Mouse (Mus musculus): Measurements from ENCODE around the gene Spg7. TPM values are rescaled to one million over a fixed set of nuclear protein-coding genes. Genes with fewer than 3 reads are reported as not detected.

Gene Spg7
- polyA plus RNA-seq, 1 experiment: 361 TPM

GRCm38 (mm10) chr8:123145279-123145678 is 82.5 kb downstream of the Spg7 start:
- Histone ChIP-seq H3K4me3 (ENCODE audit: insufficient read depth, low read depth, low read length) (no peak overlapping the region), H3K27ac (ENCODE audit: insufficient read depth, low read depth, low read length) (no peak overlapping the region), H3K4me1 (ENCODE audit: control insufficient read depth, insufficient read depth, low read length) (peaks cover 12% of the 10 kb centered on the region)
- WGBS: 75% methylated on average over 6 of the region's 6 CpGs
- TF ChIP-seq CTCF (IDR thresholded peaks at IDR 0.05; ENCODE audit: insufficient read depth, low read depth, low read length): no peak
- TF ChIP-seq POLR2A (IDR thresholded peaks at IDR 0.05; ENCODE audit: insufficient read depth, low read depth, low read length): no peak

GRCm38 (mm10) chr8:123146390-123146789 is 83.6 kb downstream of the Spg7 start:
- TF ChIP-seq POLR2A (IDR thresholded peaks at IDR 0.05; ENCODE audit: insufficient read depth, low read depth, low read length) (no peak), CTCF (IDR thresholded peaks at IDR 0.05; ENCODE audit: insufficient read depth, low read depth, low read length) (no peak)
- 32% methylated on average over 7 of the region's 7 CpGs for WGBS
- Histone ChIP-seq H3K4me1 (ENCODE audit: control insufficient read depth, insufficient read depth, low read length) (peaks cover 12% of the 10 kb centered on the region), H3K27ac (ENCODE audit: insufficient read depth, low read depth, low read length) (peak overlapping the region; percentile 84), H3K4me3 (ENCODE audit: insufficient read depth, low read depth, low read length) (no peak overlapping the region)

Other genes starting within 250 kb of the Spg7 start
- gene Cdh15, start 215.0 kb upstream of the Spg7 start, polyA plus RNA-seq (2012; ENCODE audit: insufficient read depth, insufficient read length, low replicate concordance, missing spikeins): not detected in 2 replicates
- 219 and 228 TPM in 2 replicates for gene Ankrd11, start 20.7 kb upstream of the Spg7 start, polyA plus RNA-seq (2012; ENCODE audit: insufficient read depth, insufficient read length, low replicate concordance, missing spikeins)
- 1,464 TPM in 1 of 2 replicates, not detected in the other for gene Rpl13, start 39.4 kb downstream of the Spg7 start, polyA plus RNA-seq (2012; ENCODE audit: insufficient read depth, insufficient read length, low replicate concordance, missing spikeins)
- not detected in 2 replicates for gene Cpne7, start 54.4 kb downstream of the Spg7 start, polyA plus RNA-seq (2012; ENCODE audit: insufficient read depth, insufficient read length, low replicate concordance, missing spikeins)
- gene Sult5a1, start 95.4 kb downstream of the Spg7 start, polyA plus RNA-seq (2012; ENCODE audit: insufficient read depth, insufficient read length, low replicate concordance, missing spikeins): not detected in 2 replicates
- gene Dpep1, start 123.3 kb downstream of the Spg7 start, polyA plus RNA-seq (2012; ENCODE audit: insufficient read depth, insufficient read length, low replicate concordance, missing spikeins): not detected in 2 replicates
- gene Chmp1a, start 149.8 kb downstream of the Spg7 start, polyA plus RNA-seq (2012; ENCODE audit: insufficient read depth, insufficient read length, low replicate concordance, missing spikeins): not detected in 2 replicates
- not detected in 2 replicates for gene Spata33, start 149.9 kb downstream of the Spg7 start, polyA plus RNA-seq (2012; ENCODE audit: insufficient read depth, insufficient read length, low replicate concordance, missing spikeins)
- not detected in 2 replicates for gene Cdk10, start 161.9 kb downstream of the Spg7 start, polyA plus RNA-seq (2012; ENCODE audit: insufficient read depth, insufficient read length, low replicate concordance, missing spikeins)
- gene Spata2l, start 173.3 kb downstream of the Spg7 start, polyA plus RNA-seq (2012; ENCODE audit: insufficient read depth, insufficient read length, low replicate concordance, missing spikeins): not detected in 2 replicates
- not detected in 2 replicates for gene Zfp276, start 191.3 kb downstream of the Spg7 start, polyA plus RNA-seq (2012; ENCODE audit: insufficient read depth, insufficient read length, low replicate concordance, missing spikeins)
- gene Vps9d1, start 191.4 kb downstream of the Spg7 start, polyA plus RNA-seq (2012; ENCODE audit: insufficient read depth, insufficient read length, low replicate concordance, missing spikeins): not detected in 2 replicates

Data from olfactory bulb, adult 2 months (tissue).